Mouse (Mus musculus) T-helper 17 cell (primary cell): ENCODE measurements around the gene Ankrd54.
"Not testable (repeated sequence)": the region's sequence is repeated elsewhere in the genome, so short reads cannot be mapped to it uniquely, and the experiment has no call there.

Experiments
- in situ Hi-C, 2 experiments: fragments of 300-600 bp; cut with MboI, MseI; formaldehyde crosslinking; loops; 1 replicate in 1 of 2; 2 replicates in 1 of 2; pipeline ENCODE4 v1.15.1; 2025; ENCODE audit warnings: high pct_unique_total_duplicates in 2 of 2

Gene Ankrd54

DNA sequence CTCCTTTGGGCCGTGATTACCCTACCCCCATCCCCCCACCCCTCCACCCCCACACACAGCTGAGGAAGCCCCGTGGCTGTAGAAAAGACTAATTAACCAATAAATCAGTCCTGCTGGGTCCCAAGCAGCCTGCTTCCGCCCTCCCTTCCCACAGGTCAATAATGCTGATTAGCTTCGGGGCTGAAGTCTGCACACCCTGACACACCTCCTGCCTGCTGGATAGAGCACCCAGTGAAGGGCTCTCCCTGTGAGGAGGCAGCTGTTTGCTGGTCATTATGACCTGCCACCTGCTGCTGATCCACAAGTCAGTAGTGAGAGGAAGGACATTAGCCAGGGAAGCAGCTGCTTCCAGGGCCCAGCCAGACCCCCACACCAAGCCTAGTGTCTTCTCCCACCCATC lies 17.9 kb downstream of the Ankrd54 start:
- in situ Hi-C loops = no loop called here

DNA sequence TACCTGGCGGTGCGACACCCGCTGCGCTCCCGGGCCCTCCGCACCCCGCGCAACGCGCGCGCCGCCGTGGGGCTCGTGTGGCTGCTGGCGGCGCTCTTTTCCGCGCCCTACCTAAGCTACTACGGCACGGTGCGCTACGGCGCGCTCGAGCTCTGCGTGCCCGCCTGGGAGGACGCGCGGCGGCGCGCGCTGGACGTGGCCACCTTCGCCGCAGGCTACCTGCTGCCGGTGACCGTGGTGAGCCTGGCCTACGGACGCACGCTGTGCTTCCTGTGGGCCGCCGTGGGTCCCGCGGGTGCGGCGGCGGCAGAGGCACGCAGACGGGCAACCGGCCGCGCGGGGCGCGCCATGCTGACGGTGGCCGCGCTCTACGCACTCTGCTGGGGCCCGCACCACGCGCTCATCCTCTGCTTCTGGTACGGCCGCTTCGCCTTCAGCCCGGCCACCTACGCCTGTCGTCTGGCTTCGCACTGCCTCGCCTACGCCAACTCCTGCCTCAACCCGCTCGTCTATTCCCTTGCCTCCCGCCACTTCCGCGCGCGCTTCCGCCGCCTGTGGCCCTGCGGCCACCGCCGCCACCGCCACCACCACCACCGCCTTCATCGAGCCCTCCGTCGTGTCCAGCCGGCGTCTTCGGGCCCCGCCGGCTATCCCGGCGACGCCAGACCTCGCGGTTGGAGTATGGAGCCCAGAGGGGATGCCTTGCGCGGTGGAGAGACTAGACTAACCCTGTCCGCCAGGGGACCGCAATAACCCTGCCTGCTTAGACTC lies 19.8 kb downstream of the Ankrd54 start:
- in situ Hi-C loops = no loop called here

DNA sequence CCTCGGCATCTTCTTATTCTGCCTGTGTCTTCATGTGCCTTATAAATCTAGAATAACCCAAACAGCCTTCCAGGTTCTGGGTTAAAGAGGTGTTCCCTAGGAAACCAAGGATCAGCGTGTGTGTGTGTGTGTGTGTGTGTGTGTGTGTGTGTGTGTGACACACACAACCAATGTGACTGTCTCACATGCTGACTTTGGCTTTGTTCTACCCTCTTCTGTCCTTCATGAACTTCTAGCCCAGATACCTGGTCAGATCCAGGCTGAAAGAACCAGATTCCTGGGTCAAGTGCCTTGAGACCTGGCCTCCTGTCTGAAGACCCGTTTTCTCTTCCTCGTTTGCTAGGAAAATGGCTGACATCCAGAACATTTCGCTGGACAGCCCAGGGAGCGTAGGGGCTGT lies 21.1 kb downstream of the Ankrd54 start, which contains the start of gene Galr3:
TSS of gene Galr3 (plus strand) at position 301 of the 400 bp plus-strand sequence.
- in situ Hi-C loops = no loop called here

DNA sequence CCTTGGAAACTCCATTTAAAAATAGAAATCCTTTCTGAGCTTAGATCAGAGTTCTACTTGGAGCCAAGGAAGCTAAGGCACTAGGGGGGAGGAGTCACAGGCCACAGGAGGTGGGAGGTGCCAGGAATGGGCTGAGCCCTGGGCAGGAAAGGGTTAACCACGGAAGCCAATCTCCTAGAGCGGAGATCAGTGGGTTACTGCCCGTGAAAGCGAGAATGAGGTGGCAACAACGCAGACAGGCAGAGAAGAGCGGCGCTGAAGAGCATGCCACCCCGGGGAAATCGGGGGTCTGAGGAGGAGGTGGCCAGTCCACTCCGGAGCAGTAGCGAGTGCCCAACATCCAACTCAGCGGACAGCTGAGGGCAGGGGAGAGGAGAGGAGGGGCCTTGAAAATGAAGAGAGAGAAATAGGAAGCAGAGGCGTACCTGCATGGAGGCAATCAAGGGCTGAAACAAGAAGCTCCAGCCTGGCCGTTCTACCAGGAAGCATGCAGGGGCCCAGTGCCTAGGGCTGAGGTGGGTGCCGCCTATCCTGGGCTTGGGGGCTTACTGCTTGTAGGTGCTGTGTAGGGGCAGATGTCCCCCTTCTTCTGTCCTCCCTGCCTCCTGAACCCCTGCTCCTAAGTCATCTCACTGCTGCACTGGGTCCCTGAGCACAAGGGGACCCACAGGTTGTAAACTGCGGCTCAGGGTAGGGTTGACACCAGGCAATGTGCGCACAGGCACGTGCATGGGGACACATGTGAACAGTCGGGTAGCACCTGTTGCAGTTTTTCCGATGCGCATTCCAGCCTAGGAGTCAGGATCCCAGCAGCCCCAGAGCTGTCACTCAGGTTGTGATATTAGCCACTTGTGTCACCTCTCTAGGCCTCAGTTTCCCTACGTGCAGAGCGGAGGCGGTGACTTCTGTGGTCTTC lies 21.9 kb downstream of the Ankrd54 start:
- in situ Hi-C loops = no loop called here

DNA sequence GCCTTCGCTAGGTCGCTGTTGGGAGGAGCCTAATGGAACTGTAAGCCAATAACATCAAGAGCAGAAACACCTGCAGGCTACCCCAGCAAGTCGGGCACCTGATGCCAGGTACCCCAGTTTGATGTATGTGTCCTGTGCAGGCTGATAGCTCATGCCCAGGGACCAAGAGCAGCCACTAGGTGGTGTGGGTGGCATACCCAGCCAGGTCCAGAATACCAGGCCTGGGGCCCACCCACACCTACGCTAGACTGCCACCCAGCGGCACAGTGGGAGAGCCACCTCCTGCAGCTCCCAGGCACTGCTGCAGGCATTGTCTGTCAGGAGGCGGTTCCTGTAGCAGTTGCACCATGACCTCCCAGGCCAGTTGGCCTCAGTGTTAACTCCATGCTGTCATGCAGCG lies 23.8 kb downstream of the Ankrd54 start:
- in situ Hi-C loops = loop anchor here in 1 of 2 experiments (5.0 kb wide), 1 partner anchor 33 kb away; no protein-coding TSS in a partner anchor

DNA sequence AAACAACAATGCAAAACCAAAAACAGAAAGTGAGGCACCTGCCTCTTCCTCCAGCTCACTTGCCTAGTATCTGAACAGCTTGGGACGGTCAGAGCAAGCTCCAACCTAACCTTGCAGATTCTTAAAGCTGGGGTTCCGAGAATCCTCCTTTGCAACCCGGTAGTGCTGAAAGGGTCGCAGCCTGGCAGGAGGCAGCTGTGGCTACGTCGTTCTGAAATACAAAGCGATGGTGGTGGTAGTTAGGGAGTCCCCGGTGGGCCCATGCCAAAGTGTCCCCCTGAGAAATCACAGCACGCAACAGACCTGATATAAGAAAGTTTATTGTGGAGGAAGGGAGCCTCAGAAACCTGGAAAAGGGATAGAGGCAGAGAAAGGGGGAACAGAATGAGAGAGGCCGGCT lies 24.4 kb downstream of the Ankrd54 start:
- in situ Hi-C loops = loop anchor here in 1 of 2 experiments (5.0 kb wide), 1 partner anchor 34 kb away; no protein-coding TSS in a partner anchor

DNA sequence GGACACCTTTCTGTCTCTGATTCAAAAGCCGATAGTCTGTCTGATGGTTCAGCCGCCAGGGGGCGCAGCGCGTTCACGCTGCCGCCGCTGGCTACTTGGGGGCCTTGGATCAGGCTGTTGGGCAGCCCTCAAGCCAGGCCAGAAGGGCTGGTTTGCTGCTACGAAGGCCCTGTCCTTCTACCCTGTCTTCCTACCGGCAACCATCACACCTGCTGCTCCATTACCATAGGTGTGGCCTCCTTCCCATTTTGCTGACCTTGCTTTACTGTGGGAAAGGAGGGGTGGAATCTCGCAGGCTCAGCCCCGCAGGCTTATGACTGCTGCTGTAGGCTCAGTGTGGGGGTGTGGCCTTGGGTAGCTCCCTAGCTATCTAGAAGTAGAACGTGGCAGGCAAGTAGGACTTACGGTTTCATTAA lies 24.8 kb downstream of the Ankrd54 start:
- in situ Hi-C loops = loop anchor here in 1 of 2 experiments (5.0 kb wide), 1 partner anchor 34 kb away; no protein-coding TSS in a partner anchor

DNA sequence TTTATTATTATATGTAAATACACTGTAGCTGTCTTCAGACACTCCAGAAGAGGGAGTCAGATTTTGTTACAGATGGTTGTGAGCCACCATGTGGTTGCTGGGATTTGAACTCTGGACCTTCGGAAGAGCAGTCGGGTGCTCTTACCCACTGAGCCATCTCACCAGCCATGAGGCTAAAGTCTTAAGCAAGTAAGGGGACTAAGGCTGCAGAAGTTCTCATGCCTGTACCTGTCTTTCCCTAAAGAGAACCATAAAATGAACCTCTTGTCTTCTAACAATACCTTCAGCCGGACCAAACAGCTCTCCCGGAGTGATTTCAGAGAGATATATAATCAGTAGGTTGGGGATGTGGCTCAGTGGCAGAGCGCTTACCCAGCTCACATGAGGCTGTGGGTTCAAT lies 30.8 kb downstream of the Ankrd54 start:
- in situ Hi-C loops = not testable (repeated sequence)

DNA sequence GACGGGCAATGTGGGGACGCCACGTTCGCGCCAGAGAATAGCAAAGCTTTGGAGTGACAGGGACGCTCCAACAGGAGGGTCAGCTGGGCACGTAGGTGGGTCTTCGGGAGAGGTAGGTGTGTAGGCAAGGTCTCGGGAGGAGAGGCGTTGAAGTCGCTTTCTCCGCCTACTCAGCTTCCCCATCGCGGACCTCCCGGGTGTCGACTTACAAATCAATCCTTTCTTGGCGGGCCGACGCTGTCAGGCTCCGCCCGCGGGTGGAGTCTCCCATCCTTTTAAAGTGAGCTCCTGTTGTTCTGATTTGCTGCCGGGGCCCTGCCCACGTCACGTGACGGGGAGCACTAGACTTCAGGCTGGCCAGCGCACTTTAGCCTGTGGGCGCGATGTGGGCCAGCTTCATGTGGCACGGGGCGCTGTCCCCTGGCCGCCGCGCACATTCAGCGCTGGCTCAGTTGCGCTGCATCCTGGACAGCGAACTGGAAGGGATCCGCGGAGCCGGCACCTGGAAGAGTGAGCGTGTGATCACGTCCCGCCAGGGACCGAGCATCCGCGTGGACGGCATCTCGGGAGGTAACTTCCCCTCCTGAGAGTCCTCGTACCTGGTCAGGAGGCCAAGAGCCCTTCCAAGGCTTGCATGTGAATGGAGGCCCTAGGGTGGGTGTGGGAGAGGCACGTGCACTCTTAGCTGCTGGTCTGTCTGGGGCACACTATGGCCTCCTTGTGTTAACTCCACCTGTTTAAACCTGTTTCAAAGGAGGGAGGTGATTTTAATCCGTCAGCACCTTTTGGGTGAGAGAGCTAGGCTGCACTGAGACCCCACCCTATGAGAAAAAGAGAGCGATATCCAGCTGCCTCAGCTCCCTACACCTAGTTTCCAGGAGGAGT lies 31.9 kb downstream of the Ankrd54 start:
- in situ Hi-C loops = no loop called here

DNA sequence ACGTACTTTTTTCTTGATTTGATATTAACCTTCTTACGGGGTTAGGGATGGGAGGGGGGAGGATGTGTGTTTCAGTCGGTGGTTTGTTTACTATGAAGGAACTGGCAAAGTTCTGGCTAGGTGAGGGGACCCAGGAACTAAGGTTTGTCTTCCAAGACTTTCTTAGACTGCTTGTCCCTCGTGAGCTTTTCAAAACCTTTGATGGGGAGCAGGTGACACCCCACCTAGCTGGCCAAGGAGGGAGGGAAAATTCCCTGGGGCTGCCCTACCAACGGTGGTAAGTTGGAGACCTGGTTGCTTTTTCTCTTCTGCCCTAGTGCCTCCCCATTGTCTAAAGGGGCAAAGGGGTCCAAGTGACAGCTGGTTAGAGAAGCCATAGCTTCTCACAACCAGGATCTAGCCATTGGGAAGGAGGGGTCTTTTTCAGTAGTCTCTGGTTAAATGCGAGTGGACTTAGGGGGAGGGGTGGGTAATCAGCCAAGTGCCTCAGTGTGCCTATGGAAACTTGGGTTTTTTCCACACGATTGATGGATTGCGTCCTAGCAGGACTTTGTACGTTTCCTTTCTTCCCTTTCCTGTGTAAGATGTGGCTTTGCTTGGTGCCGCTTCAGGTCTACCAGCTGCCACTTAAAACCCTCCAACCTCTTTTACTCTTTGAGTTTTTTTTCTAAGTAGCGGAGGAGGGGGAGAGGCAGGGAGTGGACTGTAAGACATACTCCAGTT lies 33.0 kb downstream of the Ankrd54 start:
- in situ Hi-C loops = no loop called here

DNA sequence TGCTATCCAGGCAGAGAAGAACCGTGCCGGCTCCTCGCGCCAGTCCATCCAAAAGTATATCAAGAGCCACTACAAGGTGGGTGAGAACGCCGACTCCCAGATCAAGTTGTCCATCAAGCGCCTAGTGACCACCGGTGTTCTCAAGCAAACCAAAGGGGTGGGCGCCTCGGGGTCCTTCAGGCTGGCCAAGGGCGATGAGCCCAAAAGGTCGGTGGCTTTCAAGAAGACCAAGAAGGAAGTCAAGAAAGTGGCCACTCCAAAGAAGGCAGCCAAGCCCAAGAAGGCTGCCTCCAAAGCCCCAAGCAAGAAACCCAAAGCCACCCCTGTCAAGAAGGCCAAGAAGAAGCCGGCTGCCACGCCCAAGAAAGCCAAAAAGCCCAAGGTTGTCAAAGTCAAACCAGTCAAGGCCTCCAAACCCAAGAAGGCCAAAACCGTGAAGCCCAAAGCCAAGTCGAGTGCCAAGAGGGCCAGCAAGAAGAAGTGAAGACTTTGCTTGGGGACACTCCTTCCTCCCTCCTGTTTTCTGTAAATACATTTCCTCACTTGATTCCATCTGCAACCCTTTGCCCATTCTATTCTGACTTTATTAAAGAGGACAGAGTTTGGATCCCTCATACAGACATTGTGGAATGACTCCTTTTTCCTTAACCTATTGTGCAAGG lies 33.7 kb downstream of the Ankrd54 start:
- in situ Hi-C loops = no loop called here

DNA sequence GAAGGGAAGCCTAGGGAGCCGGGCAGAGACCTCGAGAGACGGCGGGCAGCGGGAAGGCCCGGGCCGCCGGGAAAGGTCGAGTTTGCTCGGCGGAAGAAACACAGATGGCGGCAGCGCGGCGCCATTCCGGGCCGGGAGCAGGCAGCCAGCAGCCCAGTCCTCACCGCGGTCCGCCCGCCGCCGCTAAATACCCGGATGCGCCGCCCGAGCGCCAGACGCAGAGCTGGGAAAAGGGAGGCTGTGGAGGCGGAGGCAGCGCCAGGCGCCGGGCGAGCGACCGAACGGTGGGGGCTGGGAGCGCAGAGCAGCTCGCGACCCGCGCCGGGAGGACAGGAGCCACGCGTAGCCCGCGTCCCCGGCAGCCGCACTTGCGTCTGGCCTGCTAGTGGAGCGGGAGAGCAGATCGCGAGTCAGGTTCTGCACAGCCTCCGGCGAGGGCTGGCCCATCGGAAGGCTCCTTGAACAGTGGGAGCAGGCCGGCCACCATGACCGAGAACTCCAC lies 34.4 kb downstream of the Ankrd54 start, which contains the start of gene H1f0:
TSS of gene H1f0 (plus strand) at position 214 of the 502 bp plus-strand sequence.
- in situ Hi-C loops = no loop called here

DNA sequence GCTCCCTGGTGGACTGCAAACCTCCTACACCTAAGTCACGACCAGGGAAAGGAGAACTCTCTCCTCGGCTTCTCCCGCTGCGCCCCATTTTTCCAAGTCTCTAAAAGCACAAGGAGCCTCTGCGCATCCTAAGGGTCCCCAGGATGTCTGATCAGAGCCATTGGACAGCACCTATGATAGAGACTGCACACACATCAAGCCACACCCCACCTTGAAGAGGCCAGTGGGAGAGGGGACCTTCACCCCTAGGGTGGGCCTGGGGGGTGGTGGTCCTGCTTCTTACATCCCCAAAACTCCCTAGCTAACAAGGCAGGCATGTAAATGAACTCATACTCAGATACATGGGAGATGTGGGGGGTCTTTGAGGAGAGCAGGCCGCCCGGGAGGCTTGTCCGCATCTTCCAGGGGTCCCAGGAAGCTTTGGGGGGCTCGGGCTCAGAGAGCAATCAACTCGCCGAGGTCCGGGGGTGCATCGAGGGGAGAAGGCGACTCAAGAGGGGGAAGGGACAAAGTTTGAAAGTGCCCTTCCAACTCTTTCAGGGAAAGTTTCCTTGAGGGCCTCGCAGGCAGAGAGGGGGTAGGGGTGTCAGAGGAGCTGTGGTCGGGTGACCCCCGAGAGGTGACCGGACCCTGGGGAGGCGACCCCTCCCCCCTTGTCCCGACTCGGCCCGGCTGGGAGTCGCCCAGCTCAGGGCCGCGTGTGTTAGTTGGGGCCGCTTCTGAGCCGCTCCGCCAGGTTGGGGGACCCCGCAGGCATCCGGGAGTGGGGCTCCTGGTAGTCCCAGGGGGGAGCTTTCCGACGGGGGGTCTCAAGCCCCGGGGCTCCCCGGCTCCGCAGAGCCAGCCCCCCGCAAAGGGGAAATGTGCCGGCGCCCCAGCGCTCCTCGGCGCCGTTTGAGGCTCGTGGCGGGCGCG lies 35.1 kb downstream of the Ankrd54 start:
- in situ Hi-C loops = no loop called here

DNA sequence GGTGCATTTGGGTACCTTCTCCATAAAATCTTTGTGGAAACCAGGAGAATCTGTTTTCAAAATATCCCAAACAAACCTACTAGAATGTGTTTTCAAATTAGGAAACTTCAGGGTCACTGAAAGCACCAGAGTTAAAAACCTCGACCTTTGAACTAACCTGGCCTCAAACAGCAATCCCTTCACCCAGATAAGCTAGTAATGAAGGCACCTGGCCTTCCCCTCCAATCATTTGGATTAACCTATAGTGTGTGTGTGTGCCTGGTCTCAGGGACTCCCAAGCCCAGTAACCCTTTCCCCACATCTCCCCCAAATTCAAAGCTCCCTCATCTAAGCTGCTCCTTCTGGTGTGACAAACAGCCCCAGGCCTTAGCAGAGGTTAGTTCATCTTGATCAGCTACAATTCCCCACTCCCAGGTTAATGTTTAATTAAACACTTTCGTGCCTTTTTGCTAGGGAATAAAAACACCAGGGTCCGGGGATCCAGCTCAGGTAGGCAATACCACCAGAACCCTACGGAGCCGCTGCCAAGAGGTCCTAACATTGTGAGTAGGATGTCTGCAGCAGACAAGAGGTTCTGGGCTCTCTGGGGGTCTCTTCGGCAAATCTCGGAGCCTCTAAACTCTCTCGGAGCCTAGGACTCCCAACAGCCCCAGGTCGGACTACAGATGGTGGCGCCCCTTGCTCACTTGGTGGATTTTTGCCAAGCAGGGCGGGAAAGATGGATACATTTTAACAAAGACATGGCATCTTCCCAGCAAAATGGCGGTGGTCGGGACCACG lies 36.0 kb downstream of the Ankrd54 start:
- in situ Hi-C loops = no loop called here

DNA sequence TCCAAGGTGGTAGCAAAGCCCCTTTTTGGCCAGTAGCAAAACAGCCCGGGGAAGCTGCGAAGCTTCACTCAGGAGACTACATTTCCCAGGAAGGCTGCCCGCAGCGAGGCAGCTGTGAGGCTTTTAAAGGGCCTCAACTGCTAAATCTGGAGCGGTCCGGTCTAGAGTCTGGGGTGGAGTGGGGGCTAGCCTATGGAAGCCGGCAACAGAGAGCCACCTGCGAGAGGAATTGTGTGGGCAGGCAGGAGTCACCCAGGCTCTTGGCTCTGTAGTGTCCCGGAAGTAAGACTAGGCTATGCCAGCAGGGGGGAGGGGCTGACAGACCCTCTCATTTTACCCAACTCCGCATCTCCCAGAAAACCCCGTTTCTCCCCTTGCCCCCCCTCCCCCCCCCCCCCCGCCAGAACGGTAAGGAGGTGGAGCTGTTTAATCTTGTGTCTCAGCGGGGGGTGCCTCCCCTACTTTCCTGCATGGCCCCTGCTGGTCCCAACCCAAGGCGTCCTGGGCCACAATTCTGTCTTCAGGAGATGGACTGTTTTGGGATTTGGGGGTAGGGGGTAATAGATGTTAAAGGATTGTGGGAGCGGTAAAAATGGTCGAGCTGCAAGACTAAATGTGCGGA lies 36.9 kb downstream of the Ankrd54 start:
- in situ Hi-C loops = no loop called here

DNA sequence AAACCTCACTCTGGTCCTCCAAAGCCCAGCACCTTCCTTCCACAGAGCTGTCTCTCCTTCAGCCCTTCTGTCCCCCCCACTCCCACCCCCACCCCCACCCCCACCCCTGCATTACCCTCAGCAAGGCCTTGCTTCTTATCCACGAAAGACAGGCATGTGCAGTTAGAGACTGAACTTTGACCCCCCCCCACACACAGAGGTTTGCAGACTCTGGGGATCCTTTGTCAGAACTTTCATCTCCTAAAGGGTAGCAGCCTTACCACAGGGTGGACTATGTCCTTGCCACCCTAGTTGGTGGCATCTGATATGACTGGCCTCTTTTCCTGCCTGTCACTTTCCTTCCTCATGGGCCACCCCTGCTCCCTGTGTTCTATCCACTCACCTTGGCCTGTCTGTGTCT lies 39.3 kb downstream of the Ankrd54 start:
- in situ Hi-C loops = no loop called here

DNA sequence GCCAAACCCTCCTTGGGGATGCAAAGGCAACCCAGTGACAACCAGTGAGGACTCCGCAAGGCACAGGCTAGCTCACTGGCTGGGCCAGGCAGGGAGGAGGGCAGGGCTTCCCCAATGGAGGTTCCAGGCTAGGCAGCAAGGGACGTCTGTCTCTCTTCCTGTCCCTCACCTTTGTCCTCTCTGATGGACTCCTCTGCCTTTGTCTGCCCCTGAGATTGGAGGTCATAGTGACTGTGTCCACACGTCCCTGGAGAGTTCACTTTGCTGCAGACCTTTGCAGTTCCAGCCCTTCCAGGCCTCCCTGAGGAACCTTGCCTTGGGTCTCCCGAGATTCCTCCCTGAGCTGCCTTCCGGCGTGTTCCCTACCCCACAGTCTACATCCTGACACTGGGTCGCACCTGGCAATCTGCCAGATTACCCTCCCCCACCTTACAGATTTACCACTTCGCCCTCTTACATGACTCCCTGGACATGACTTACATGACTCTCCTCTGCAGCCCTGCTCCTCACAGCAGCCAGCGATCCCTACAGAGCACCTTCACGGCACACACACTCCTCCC lies 39.9 kb downstream of the Ankrd54 start:
- in situ Hi-C loops = no loop called here
